Mouse (Mus musculus) layer of hippocampus, postnatal 14 days (tissue): ENCODE data around the gene Pbrm1. TPM values are rescaled to one million over a fixed set of nuclear protein-coding genes. Genes with fewer than 3 reads are reported as not detected.

ENCODE experiments used
- DNase-seq, 2 experiments: peaks; one replicate each; pipeline ENCODE4 v3.0.0; 2021 to 2022; ENCODE audit warnings: low spot score in 2 of 2, mixed read lengths in 1 of 2
- total RNA-seq, 2 experiments: library from RNA; stranded (reverse); gene quantifications; 2 replicates each; pipeline ENCODE4 v1.2.3; 2021

Gene Pbrm1
- total RNA-seq, 2 experiments from 2014 or later = 56.1 to 57.1 TPM

- DNase-seq = no peak
Measured at GRCm38 (mm10) chr14:31132491-31132975, 113.6 kb downstream of the Pbrm1 start.

- DNase-seq = no peak
Measured at GRCm38 (mm10) chr14:31133023-31133665, 114.2 kb downstream of the Pbrm1 start.

- peak in 1 of 2 experiments; percentile 56 for DNase-seq
Measured at GRCm38 (mm10) chr14:31134015-31135000, 115.4 kb downstream of the Pbrm1 start.

- DNase-seq = no peak
Measured at GRCm38 (mm10) chr14:31135495-31136410, 116.8 kb downstream of the Pbrm1 start.

- DNase-seq = no peak
Measured at GRCm38 (mm10) chr14:31136411-31137280, 117.7 kb downstream of the Pbrm1 start.

- no peak for DNase-seq
Measured at GRCm38 (mm10) chr14:31137281-31137595, 118.3 kb downstream of the Pbrm1 start.

GRCm38 (mm10) chr14:31137791-31138190, 118.9 kb downstream of the Pbrm1 start:
- no peak for DNase-seq

GRCm38 (mm10) chr14:31138219-31138896, 119.4 kb downstream of the Pbrm1 start:
- DNase-seq = no peak

- DNase-seq = no peak
Measured at GRCm38 (mm10) chr14:31138897-31139429, 120.0 kb downstream of the Pbrm1 start.

- no peak for DNase-seq
Measured at GRCm38 (mm10) chr14:31139666-31140065, 120.7 kb downstream of the Pbrm1 start.

- DNase-seq = no peak
Measured at GRCm38 (mm10) chr14:31140141-31140540, 121.2 kb downstream of the Pbrm1 start.

GRCm38 (mm10) chr14:31141011-31141410, 122.1 kb downstream of the Pbrm1 start:
- no peak for DNase-seq

GRCm38 (mm10) chr14:31145694-31146093, 126.8 kb downstream of the Pbrm1 start:
- DNase-seq = no peak

GRCm38 (mm10) chr14:31160196-31161150, 141.5 kb downstream of the Pbrm1 start:
- DNase-seq = no peak

GRCm38 (mm10) chr14:31161191-31161590, 142.3 kb downstream of the Pbrm1 start:
- DNase-seq = no peak

GRCm38 (mm10) chr14:31161638-31162037, 142.7 kb downstream of the Pbrm1 start:
- no peak for DNase-seq

- no peak for DNase-seq
Measured at GRCm38 (mm10) chr14:31164067-31164466, 145.1 kb downstream of the Pbrm1 start.

GRCm38 (mm10) chr14:31165010-31165409, 146.1 kb downstream of the Pbrm1 start:
- no peak for DNase-seq
